Mouse (Mus musculus) heart, adult 8-10 months (tissue): ENCODE data around the gene Nlrp6. TPM values are rescaled to one million over a fixed set of nuclear protein-coding genes. Genes with fewer than 3 reads are reported as not detected.
"Not testable (repeated sequence)": the region's sequence is repeated elsewhere in the genome, so short reads cannot be mapped to it uniquely, and the experiment has no call there.

Experiments used
- DNase-seq: peaks from one replicate; pipeline ENCODE4 v3.0.0; 2022; ENCODE audit warnings: low spot score
- total RNA-seq, 4 experiments: library from RNA; stranded (reverse); gene quantifications; 2 replicates each; pipeline ENCODE4 v1.2.4; 2022

Gene Nlrp6
- total RNA-seq, 4 experiments from 2014 or later = not detected

GRCm38 (mm10) chr7:140973396-140974165, 52.9 kb downstream of the Nlrp6 start:
- DNase-seq = no peak

DNA sequence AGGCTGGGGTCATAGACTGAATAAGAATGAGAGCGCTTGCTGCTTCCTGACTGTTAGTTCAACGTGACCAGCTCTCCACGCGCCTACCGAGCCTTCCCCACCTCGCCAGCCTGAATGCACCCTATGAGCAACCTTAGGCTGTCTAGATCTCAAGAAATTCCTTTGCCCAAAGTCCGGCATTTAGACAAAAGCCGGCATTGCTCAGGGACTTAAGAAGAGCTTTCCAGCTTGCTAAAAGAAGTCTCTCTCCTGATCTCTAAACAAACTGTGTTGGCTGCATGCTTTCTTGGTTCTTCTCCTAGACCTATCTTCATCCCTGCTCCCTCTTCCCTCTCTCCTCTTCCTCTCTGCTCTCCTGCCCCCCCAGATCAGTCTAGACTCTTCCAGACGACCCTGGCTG, 54.2 kb downstream of the Nlrp6 start:
- DNase-seq = no peak

DNA sequence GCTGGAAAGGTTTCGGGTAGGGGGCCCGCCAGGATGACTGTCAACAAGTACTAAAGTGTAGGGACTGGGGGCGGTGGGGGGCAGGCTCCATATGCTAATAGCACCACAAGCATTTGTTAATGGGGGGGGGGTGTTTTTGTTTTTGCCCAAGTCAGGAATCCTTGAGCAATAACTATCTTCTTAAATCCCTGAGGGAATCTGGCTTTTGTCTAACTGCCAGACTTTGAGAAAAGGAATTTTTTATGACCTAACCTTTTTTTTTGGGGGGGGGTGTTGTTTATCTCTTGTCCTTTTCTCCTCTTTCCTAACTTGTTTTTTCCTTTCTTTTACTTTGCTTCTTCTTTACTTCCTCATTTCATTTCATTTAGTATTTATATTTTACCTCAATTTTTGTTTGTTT, 54.8 kb downstream of the Nlrp6 start:
- no peak for DNase-seq

GRCm38 (mm10) chr7:140976720-140977119, 56.0 kb downstream of the Nlrp6 start:
- DNase-seq = not testable (repeated sequence)

Other genes starting within 250 kb of the Nlrp6 start
- gene Olfr45, start 239.0 kb upstream of the Nlrp6 start, total RNA-seq = not detected
- not detected for gene Olfr541, start 223.6 kb upstream of the Nlrp6 start, total RNA-seq
- gene Cyp2e1, start 157.2 kb upstream of the Nlrp6 start, total RNA-seq = 1 to 10 TPM; 3.0 to 9.8 (median 4.0) TPM
- gene Syce1, start 133.1 kb upstream of the Nlrp6 start, total RNA-seq = under 1 TPM in 1 of 4 experiments, not detected in 3; 0.28 TPM
- gene Zfp941, start 98.7 kb upstream of the Nlrp6 start, total RNA-seq = under 1 TPM; 0.06 to 0.53 (median 0.30) TPM
- gene Urah, start 85.9 kb upstream of the Nlrp6 start, total RNA-seq = 1 to 10 TPM in 2 of 4 experiments, under 1 TPM in 2; 0.79 to 3.2 (median 1.4) TPM
- 10 to 100 TPM; 26.3 to 49.2 (median 37.1) TPM for gene Scgb1c1, start 75.4 kb upstream of the Nlrp6 start, total RNA-seq
- not detected for gene Odf3, start 73.1 kb upstream of the Nlrp6 start, total RNA-seq
- gene Gm45785, start 64.6 kb upstream of the Nlrp6 start, total RNA-seq = not detected
- gene Ric8a, start 63.9 kb upstream of the Nlrp6 start, total RNA-seq = 10 to 100 TPM; 22.3 to 24.4 (median 23.3) TPM
- gene Bet1l, start 63.3 kb upstream of the Nlrp6 start, total RNA-seq = 10 to 100 TPM in 1 of 4 experiments, 1 to 10 TPM in 3; 7.9 to 11.8 (median 8.8) TPM
- gene Psmd13, start 38.9 kb upstream of the Nlrp6 start, total RNA-seq = 10 to 100 TPM; 80.4 to 85.4 (median 84.0) TPM
- 10 to 100 TPM; 67.8 to 72.6 (median 69.6) TPM for gene Sirt3, start 38.6 kb upstream of the Nlrp6 start, total RNA-seq
- gene Cox8b, start 20.5 kb upstream of the Nlrp6 start, total RNA-seq = 1,000 to 10,000 TPM; 2,926 to 3,503 (median 3,138) TPM
- 1 to 10 TPM; 3.8 to 5.3 (median 4.3) TPM for gene Pgghg, start 20.5 kb downstream of the Nlrp6 start, total RNA-seq
- gene Ifitm5, start 29.4 kb downstream of the Nlrp6 start, total RNA-seq = under 1 TPM in 3 of 4 experiments, not detected in 1; 0.35 to 0.72 (median 0.37) TPM
- gene Gm45717, start 35.0 kb downstream of the Nlrp6 start, total RNA-seq = not detected
- 100 to 1,000 TPM in 1 of 4 experiments, 10 to 100 TPM in 3; 86.2 to 101 (median 90.3) TPM for gene Ifitm2, start 35.1 kb downstream of the Nlrp6 start, total RNA-seq
- gene Ifitm1, start 46.3 kb downstream of the Nlrp6 start, total RNA-seq = 1 to 10 TPM; 1.6 to 6.3 (median 5.0) TPM
- gene Ifitm3, start 89.9 kb downstream of the Nlrp6 start, total RNA-seq = 100 to 1,000 TPM in 1 of 4 experiments, 10 to 100 TPM in 3; 83.5 to 104 (median 88.4) TPM
- gene Ifitm6, start 97.0 kb downstream of the Nlrp6 start, total RNA-seq = 1 to 10 TPM in 1 of 4 experiments, not detected in 3; 4.9 TPM
- gene Gm17387, start 108.2 kb downstream of the Nlrp6 start, total RNA-seq = not detected
- gene B4galnt4, start 140.2 kb downstream of the Nlrp6 start, total RNA-seq = not detected
- under 1 TPM; 0.19 to 0.35 (median 0.27) TPM for gene Pkp3, start 157.3 kb downstream of the Nlrp6 start, total RNA-seq
- gene Sigirr, start 179.7 kb downstream of the Nlrp6 start, total RNA-seq = 1 to 10 TPM; 4.8 to 6.5 (median 5.6) TPM
- under 1 TPM in 3 of 4 experiments, not detected in 1; 0.08 to 0.41 (median 0.14) TPM for gene Ano9, start 196.9 kb downstream of the Nlrp6 start, total RNA-seq
- 10 to 100 TPM; 28.0 to 35.8 (median 29.7) TPM for gene Ptdss2, start 201.5 kb downstream of the Nlrp6 start, total RNA-seq